Mouse (Mus musculus): ENCODE results near the gene Mrpl4.

The Mrpl4 gene

DNA sequence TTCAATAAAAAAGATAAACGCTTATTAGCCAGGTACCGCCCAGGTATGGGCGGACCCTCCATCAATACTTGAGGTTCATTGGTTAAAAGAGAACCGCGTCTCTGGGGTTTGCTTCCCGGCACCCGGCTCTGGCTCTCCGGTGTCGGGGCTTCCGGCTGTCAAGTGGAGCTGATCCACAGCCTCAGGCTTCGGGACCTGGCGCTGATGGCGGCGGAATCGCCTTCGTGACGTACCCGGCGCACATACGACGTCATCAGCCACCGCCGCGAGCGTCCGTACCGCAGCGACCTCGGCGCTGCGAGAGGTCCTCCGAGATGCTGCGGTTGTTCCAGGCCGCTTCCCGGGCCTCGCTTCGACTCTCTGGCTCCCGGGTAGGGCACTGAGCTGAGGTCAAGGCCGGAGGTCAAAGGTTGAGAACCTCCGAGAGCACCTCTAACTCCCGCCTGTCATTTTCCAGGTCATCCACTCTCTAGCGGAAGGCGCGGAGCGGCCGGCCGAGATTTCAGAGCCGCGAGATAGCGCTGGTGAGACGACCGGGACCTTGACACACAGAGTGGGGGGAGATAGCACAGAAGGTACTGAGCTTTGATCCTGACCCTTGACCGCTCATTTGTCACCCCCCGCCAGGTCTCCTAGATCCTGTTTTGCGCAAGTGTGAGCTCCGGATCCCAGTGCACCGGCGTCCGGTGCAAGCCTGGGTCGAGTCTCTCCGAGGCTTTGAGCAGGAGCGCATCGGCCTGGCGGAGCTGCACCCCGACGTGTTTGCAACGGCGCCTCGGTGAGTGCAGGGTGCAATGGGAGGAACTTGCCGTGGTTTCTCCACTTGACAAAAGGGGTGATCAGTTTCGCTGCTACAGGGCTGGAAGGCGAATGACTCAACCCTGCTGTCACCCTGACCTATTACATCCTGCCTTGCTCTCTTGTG is at the start of gene Mrpl4:
TSS of gene Mrpl4 (plus strand) at position 112 of the 925 bp plus-strand sequence.
- peak; percentile 91 for DNase-seq (ENCODE audit: low read depth)

DNA sequence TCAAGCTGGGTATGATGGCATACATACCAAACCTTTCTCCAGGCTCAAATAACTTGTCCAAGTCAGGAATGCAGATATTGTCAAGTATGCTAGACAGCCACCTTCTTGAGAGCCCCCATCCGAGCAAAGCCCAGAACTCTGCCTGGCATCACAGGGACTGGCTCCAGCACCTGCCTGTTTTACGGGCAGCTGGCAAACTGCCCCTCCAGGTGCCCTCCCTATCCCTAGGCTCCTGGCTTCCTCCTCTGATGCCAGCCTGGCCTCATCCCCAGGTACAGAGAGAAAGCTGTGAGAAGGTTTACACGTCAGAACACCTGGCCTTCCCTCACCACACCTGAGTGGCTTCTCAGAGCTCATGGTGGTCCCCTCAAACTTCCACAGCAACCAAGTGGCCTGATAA is 45.5 kb upstream of the Mrpl4 start:
- no peak for DNase-seq (ENCODE audit: low read depth)

DNA sequence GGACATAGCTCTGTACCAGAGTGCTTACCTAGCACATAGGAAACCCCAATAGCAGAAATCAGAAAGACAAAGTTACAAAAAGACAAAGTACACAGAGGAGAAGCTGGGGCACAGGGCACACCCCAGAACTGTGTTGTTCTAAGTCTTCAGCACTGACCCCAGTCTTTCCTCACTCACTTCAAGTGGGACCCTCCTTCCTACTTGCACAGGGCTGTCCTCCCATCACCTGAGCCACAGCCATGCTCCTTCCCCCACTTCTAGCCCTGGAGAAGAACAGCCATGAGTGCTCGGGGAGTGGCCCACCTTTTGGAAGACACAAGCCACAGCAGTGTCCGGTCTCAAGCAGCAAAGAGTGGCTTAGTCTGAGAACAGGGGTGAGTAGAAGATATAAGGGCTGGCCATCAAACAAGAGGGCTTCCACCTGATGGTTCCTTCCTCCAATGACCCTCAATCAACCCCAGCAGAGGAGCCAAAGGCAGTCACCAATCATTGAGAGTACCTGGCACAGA is 43.1 kb upstream of the Mrpl4 start, which contains the start of gene Dnmt1:
TSS of gene Dnmt1 (minus strand) at position 459 of the 509 bp plus-strand sequence.
- DNase-seq (ENCODE audit: low read depth) = no peak

DNA sequence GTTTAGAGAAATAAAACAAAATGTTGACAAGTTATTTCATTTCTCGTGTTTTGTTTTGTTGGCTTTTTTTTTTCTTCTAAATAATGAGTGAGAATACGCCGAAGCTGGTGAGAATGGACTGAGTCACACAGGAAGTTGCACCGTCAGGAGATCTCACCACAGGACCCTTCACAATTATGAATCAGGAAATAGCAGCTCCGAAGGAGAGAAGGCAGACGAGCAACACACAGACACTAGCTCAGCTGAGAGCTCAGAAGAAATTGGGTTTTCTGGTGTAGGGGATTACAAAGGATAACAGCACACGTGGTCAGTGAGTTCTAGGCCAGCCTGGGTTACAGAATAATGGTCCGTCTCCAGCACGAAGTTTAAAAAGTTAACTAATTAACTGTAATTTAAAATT is 41.0 kb upstream of the Mrpl4 start:
- DNase-seq (ENCODE audit: low read depth) = peak; percentile 34

DNA sequence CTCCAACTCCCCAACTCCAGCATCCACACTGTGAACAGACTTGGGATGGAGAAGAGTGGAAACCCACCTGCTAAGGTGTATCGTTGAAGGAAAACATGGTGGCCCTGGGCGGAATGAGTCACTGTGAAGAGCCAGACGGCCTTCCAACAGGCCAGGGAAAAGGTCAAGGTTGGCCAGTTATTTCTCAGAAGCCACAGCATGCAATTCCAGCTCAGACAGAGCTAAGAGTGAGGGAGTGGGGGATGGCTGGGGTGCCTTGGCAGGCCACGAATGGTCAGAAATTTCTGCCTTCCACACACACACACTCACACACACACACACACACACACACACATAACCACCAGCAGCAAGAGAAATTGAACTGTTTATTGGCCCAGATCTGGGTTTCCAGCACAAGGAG is 36.9 kb upstream of the Mrpl4 start:
- DNase-seq (ENCODE audit: low read depth) = no peak

DNA sequence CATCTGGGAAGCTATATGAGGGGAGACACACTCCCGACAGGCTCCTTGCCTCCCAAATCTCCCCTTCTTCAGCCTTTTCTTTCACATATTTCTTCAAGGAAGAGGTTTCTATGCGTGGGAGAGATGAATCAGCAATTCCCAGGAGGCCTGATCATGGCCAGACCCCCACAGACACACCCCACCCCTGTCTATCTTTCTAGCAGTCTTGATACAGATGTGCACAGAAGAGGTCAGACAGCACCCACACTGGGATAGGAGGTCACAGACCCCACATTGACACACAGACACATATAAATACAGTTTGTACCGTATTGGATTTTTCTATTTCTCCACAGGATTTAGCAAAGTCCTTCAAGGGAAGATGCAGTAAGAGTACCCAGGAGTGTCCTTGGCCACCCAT is 36.5 kb upstream of the Mrpl4 start:
- DNase-seq (ENCODE audit: low read depth) = no peak

DNA sequence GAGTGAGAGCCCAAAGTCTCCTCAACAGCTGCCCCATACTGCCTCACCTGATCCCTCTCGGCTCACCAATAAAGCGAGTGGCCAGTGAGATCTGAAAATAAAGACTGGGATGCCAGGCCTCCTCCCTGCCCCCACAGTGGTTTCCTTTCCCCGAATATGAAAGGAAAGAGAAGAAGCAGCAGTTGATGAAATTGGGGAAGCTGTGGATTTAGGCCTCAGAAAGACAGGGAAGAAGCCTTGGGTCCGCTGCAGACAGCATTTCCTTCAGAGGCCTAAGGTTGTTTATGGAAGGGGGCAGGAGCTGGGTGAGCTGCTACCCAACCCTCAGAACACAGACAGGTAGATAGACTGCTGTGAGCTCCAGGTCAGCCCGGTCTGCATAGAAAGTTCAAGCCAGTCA is 35.8 kb upstream of the Mrpl4 start:
- no peak for DNase-seq (ENCODE audit: low read depth)

DNA sequence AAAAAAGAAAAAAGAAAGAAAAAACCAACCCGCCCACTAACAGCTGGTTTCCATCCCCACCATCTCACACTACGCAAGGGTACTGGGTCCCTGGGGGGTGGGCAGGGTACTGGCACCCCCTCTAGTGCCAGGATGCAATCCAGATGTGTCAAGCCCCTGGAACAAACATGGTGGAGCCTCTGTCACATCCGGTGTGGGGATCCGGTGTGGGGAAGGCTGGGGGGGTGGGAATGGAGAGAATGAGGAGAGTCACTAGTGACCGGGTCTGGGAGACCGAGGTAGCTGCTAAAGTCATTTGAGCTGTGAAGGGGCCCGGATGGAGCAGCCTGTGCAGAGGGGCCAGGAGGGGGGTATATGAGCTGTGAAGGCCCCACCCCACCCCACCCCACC is 30.8 kb upstream of the Mrpl4 start:
- DNase-seq (ENCODE audit: low read depth) = no peak

DNA sequence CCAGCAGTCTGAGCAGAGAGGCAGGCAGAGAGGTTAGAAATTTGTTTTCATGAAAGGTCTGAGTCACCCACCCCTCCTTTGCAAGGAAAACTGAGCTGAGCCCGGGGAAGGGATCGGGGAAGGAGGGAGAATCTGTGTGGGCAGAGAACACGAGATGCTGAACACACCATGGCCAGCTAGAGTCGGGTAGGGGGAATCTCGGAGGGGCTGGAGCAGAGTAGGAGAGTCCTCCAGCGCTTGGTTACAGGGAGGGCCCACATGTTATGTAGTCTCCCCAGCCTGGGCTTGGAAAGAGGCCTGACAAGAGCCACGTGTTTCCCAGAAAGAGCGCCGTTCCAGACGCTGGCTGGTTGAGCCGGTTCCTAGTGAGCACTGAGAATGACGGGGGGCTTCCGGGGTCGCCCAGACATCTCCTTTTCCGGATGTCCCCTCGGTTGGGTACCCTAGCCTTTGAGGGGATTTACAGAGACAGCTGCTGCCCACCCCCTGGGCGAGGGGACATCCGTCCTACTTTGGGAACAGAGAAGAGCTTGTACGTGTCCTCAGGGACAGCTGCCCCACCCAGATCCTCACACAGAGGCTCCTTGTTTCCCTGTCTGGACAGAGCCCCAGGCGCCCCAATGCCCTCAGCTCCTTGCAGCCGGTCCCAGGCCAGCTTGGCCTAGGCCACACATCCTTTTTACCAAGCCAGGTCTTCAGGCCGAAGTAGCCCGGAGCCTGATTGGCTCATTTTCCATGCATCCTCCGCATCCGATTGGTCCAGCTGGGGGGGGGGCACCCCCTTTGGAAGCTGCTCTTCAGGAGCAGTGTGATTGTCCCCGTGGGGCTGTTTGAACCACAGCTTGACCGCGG is 30.2 kb upstream of the Mrpl4 start:
- DNase-seq (ENCODE audit: low read depth) = no peak

DNA sequence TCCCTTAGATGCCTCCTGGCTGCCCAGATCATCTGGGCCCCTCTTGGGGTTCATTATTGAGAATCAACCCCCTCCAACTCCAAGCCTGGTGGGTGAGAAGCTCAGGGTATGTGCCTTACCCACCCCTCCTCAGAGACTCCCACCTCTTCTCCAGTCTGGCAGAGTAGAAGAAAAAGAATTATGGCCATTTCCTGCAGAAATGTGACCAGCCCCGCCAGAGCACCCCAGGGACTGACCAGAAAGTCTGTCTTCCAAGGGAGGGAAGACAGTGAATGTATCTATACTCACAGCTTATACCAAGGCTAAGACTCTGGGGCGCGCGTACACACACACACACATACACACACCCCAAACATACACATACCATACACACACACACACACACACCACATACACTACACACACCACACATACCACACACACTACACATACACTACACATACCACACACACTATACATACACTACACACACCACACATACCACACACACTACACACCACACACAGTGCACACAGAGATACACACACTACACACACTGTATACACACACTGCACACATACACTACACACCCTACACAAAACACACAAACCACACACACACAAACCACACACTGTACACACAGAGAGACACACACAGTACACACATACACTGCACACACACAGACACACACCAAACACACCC is 29.4 kb upstream of the Mrpl4 start:
- DNase-seq (ENCODE audit: low read depth) = no peak

DNA sequence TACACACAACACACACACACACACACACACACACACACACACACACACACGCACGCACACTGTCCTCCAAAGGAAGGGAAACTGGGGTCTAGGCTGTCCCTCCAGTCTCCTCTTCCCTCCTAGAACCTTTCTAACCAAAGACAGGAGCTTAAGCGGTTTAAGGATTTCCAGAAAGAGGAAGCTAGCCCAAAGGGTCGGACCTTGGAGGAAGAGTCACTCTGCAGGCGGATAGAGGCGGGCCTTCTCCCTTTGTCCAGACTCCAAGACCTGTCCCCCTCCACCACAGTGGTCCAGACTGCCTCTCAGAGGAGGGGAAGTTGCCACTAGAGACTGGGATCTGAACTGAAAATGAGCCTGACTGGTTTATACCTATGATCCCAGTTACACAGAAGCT is 28.9 kb upstream of the Mrpl4 start:
- DNase-seq (ENCODE audit: low read depth) = no peak

DNA sequence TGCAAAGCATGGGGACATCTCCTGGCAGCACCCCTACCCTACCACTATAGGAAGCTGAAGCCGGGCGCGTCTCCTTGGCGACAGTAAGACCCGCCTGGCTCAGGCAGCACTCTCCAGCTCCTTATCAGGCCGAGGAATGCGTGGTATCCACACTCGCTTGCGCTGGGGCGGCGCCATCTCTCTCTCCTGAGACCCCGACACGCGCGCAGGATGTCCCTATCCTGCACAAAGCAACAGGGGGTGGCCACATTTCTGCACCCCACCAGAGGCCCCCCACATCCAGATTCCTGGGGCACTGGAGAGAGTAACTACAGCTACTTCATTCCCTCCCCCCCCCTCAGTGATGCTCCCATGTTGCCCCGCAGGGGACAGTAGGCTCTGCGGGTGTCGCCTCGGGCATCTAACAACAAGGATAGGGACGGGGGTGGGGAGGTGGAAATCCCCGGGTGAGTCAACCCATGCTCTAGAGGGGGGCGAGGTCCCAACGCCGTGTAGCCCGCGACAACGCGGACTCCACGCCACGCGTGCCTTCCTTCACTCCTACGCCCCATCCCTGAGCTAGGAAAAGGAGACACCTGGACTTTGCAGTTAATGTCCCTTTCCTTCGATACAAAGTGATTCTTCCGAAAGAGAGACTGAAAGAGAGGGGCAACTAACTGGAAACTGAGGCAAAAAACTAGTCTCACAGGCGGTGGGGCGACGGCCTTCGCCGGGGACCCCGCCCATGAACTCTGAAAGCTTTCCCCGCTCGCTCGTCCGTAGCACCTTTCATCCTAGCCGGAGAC is 26.9 kb upstream of the Mrpl4 start:
- peak; percentile 47 for DNase-seq (ENCODE audit: low read depth)

DNA sequence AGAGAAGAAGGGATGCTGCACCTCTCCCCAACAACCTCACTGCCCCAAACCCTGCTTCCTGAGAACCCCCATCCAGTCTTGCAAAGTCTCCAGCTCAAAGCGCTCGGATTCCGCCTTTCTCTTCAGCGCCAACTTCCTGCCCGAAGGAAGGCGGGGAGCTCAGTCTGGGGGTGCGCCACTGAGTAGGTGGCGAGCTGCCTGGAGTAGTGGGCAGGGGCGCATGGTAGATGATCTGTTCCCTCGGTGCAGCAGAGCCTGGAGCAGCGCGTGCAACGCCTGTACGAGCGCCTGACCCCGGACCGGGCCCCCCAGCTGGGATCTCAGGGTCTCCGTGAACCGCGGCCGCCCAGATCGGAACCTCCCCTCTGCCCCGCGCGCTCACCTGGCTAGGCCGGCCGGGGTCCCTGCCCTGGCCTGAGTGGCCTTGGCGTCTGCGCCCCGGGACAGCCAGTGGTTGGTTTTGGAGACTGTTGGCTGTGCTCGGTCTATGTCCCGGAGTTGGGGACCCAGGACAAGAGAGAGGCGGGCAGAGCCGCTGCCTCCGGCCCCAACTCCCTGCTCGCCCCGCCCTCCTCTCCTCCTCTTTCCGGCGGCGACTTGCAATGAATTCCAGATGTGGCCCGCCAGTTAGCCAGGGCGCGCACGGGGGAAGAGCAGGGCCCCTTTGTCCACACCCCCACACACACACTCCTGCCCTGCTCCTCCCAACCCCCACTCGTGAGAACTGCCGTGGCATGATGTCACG is 26.1 kb upstream of the Mrpl4 start, which contains the start of gene S1pr2:
TSS of gene S1pr2 (minus strand) at position 566 of the 745 bp plus-strand sequence.
- DNase-seq (ENCODE audit: low read depth) = peak; percentile 88

DNA sequence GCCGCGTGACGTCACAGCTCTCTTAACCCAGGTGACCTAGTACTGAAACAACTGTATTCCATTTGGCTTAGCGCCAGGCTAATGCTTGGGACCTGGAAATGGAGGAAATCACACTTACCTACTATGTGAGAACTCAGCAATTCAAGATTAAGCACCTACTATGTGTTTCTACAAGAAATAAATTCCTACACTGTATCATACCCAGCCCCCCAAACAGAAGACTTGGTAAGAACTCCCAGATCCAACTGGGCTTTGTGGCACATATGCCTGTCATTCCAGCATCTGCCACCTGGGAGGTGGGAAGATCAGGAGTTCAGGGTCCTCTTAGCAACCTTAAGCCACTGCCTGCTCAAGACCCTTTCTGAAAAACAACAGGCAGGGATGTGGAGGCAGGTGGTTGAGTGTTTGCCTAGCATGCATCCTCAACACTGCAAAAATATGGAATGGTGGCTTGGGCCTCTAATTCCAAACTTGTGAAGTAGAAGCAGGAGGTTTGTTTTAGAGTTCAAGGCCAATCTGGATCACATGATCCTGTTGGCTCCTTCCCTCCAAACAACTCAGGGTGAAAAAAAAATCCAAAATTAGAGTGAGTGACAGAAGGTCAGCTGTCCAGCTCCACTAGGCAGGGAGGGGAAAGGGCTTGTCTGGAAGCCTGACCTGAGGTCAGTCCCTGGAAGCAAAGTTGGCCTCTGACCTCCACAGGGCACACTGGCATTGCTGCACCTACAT is 25.4 kb upstream of the Mrpl4 start:
- DNase-seq (ENCODE audit: low read depth) = no peak

DNA sequence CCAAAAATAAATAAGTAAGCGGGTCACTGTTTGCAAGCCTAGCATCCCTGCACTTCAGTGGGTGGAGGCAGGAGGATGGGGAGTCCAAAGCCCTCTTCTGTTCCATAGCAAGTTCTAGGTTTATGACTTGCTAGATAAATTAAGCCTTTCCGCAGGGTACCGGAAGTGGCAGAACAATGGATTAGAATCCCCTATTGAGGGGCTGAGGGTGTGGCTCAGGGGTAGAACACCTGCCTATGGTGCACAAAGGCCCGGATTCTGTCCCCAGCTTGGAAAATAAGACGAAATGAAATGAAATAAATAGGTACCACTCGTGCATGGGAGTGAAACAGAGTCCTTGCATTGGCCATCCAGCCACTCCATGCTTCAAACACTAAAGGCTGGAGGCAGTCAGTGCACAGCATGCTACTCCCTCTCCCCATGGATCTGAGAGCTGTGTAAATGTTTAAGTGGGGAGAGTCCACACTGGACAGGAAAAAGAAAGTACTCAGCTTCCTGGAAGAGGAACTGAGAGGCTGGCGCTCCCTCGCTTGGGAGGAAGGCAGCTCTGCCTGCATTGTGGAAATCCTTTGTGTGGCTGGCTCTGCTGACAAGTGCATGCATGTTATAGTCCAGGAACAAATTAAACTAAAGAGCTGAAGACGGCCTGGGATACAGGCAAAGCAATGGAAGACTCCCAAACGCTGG is 24.0 kb upstream of the Mrpl4 start:
- no peak for DNase-seq (ENCODE audit: low read depth)

DNA sequence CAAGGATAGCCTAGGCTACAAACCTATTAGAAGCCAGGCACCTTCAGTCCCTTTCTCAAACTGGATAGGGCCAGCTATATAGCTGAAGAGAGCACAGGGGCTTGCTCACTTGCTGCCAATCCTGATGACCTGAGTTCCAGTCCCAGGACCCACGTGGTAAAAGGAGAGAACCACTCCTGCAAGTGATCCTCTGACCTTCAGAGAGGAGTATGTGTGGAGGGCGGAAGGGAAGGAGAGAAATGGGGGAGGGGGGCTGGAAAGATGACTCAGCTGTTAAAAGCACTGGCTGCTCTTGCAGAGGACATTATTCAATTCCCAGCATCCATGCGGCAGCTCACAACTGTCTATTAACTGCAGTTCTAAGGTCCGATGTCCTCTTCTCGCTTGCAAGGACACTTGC is 23.4 kb upstream of the Mrpl4 start:
- DNase-seq (ENCODE audit: low read depth) = no peak

DNA sequence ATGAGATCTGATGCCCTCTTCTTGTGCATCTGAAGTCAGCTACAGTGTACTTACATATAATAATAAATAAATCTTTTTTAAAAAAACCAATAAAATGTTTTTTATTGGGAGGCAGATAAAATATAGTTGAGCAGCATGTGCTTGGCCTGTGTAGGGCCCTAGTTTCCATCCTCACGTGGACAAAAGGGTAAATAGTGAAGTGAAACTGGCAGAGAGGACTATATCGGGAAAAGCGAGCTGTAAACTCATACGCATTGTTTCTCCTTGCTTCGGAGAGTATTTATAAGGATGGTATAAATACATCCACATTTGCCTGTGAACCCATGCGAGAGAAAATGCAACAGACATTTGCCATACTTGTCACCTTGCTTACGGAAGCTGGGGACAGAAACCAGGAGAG is 22.8 kb upstream of the Mrpl4 start:
- no peak for DNase-seq (ENCODE audit: low read depth)

DNA sequence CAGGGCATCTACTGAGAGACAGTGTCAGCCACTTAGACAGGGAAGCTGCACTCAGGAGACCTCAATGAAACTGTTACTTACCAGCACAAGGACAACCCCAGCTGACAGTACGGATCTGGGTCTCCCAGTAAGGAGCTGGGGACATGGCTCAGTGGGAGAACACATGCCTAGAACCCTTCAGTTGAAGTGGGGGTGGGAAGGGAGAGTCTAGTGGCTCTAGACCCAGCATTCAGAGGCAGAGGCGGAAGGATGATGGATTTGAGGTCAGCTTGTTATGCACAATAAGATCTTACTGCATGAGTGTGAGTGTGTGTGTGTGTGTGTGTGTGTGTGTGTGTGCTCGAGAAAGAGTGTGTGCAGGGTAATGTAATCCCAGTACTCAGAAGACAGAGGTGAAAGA is 20.4 kb upstream of the Mrpl4 start:
- DNase-seq (ENCODE audit: low read depth) = no peak

DNA sequence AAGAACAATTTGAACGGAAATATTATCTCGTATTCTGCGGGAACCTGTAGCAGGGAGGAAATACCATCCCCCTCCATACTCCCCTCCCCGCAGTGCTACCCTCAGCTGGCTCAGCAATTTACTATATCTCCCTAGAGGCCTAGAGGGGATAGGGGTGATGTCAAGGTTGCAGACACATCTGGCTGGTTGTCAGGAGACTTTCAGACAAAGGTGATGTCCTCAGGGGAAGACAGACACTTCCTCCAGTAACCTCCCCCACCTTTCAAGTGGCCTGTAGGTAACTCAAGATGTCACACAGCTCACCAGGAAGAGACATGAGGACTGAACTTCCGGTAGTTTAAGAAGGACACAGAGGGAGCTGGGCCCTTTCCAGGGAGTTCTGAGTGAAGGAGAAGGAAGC is 19.4 kb upstream of the Mrpl4 start:
- peak; percentile 50 for DNase-seq (ENCODE audit: low read depth)
